Mouse (Mus musculus): ENCODE results near the gene Mymk. TPM values are rescaled to one million over a fixed set of nuclear protein-coding genes. Genes with fewer than 3 reads are reported as not detected.

The Mymk gene
- polyA plus RNA-seq, 1 experiment from 2014 or later, result 0.35 TPM

DNA sequence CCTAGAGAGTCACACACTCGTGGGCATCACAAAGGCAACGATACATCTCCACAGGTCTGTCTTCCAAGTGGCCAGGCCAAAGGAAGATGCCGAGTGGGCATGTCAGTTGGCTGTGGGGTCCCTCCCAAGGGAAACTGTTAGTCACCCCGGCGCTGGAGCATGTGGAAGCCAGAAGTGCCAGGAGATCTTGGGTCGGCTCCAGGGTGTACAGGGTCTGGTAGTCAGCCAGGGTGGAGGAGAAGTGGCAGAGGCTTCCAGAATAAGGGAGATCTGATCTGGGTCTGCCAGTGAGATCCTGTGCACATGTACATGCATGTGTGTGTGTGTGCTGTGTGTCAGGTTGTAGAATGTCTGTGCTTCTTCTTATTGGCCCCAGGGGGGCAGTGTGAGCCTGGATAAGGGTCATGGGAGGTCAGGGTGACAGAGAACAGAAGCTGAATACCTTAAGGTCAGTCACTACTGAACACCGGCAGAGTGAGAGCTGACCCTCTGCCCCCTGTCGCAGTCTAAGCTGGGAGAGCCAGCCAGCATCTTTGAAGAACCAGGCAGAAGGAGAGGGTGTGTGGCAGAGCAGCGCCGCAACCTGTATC is 5.8 kb upstream of the Mymk start:
- H3K27me3 ChIP-seq, result no peaks in the 10 kb centered on the region
- no peak overlapping the region for H3K4me2 ChIP-seq
- peaks cover 29% of the 10 kb centered on the region for H3K4me1 ChIP-seq (replicated peaks)
- H3K9ac ChIP-seq, result no peak overlapping the region
- no peaks in the 10 kb centered on the region for H3K36me3 ChIP-seq
- H3K9me3 ChIP-seq, result no peaks in the 10 kb centered on the region
- 53% methylated on average over 10 of the region's 10 CpGs for WGBS
- no peak overlapping the region for H3K27ac ChIP-seq (replicated peaks)
- no peak for ATAC-seq (ENCODE audit: low FRiP score, low read depth)
- H3K4me3 ChIP-seq, result no peak overlapping the region

DNA sequence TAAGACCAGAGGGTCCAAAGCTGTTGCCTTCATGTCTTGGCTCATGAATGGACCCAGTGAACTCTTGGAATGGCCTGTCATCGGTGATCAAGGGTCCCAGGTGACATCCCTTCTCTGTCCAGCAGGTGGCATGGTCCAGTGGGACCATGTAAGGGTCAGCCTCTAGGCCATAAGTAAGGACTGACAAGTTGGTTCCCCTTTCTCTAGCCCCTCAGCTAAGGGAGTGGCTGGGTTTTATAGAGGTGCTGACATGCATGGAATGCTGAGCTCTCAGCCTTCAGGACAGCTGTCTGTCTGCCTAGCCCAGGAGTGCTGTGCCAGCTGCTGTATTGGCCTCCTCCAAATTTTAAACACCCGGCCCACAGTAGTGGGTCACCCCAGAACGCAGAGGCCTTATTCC is 3.5 kb upstream of the Mymk start:
- H3K4me3 ChIP-seq, result no peak overlapping the region
- peaks cover 39% of the 10 kb centered on the region for H3K4me1 ChIP-seq (replicated peaks)
- no peaks in the 10 kb centered on the region for H3K36me3 ChIP-seq
- no peak overlapping the region for H3K4me2 ChIP-seq
- no peak for ATAC-seq (ENCODE audit: low FRiP score, low read depth)
- H3K27ac ChIP-seq (replicated peaks), result no peak overlapping the region
- 78% methylated on average over 3 of the region's 3 CpGs for WGBS
- no peak overlapping the region for H3K9ac ChIP-seq
- no peaks in the 10 kb centered on the region for H3K27me3 ChIP-seq
- no peaks in the 10 kb centered on the region for H3K9me3 ChIP-seq

DNA sequence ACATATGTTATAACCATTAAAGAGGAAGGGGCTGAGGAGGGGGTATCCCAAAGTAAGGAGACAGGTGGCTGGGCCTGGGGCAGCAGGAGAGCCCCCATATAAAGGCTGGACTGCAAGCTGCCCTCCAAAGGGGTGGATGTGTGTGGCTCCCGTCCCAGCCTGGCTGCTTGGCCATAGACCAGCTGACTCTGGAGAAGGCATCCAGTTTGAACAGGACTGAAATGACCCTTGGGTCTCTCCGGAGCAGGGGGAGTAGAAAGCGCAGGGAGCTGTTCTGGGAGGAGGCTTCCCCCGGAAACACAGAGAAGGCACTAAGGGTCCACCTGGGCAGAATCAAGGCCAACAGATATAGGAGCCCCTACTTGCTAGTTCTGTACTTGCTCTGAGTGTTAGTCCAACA is 2.8 kb upstream of the Mymk start:
- ATAC-seq (ENCODE audit: low FRiP score, low read depth), result no peak
- Histone ChIP-seq H3K36me3 (no peaks in the 10 kb centered on the region), H3K9me3 (no peaks in the 10 kb centered on the region), H3K27ac (replicated peaks) (no peak overlapping the region), H3K4me3 (no peak overlapping the region), H3K27me3 (no peaks in the 10 kb centered on the region), H3K4me2 (no peak overlapping the region), H3K9ac (no peak overlapping the region), H3K4me1 (replicated peaks) (peaks cover 36% of the 10 kb centered on the region)
- WGBS, result 70% methylated on average over 4 of the region's 4 CpGs

DNA sequence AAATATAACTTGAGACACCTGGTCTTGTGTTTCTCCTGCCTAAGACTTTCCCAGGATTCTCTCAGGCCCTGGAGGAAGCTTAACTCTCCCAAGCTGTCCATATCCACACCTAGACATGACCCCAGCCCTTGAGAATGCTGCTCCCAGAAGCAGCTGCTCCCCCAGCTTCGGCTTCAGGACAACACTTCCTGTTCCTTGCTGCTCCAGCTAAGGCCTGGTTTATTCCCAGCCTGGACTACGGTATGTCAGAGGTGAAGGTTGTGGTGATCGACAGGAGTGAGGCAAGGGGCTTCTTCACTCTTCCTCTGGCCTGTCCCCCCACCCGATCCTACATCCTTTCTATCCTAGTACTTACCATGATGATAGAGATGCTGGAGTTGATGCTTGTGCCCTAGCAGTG is 1.4 kb upstream of the Mymk start:
- H3K36me3 ChIP-seq, result no peaks in the 10 kb centered on the region
- peaks cover 22% of the 10 kb centered on the region for H3K4me1 ChIP-seq (replicated peaks)
- no peak overlapping the region for H3K4me3 ChIP-seq
- WGBS, result 78% methylated on average over 4 of the region's 4 CpGs
- no peaks in the 10 kb centered on the region for H3K27me3 ChIP-seq
- no peak overlapping the region for H3K9ac ChIP-seq
- H3K9me3 ChIP-seq, result no peaks in the 10 kb centered on the region
- no peak overlapping the region for H3K27ac ChIP-seq (replicated peaks)
- no peak for ATAC-seq (ENCODE audit: low FRiP score, low read depth)
- no peak overlapping the region for H3K4me2 ChIP-seq

DNA sequence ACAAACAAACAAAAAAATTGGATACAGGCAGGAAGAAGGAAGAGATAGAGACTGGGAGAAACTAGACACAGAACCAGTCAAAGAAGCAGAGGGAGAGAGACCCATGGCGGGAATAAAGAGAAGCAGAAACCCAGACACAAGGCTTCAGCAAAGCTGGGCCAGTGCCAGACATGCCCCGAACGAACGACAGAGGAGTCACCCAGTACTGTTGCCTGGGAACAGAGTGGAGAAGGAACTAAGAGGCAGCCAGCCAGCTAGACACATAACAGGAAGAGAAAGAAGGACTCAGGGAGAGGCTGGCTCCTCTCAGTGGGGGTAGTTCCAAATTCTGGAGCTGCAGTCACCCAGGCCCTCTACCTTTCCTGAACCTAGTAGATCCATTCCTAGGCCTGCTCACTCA is 842 bp downstream of the Mymk start:
- no peak overlapping the region for H3K9ac ChIP-seq
- WGBS, result 19% methylated on average over 4 of the region's 4 CpGs
- no peaks in the 10 kb centered on the region for H3K36me3 ChIP-seq
- H3K4me1 ChIP-seq (replicated peaks), result peaks cover 16% of the 10 kb centered on the region
- no peaks in the 10 kb centered on the region for H3K9me3 ChIP-seq
- no peak overlapping the region for H3K4me2 ChIP-seq
- no peak overlapping the region for H3K4me3 ChIP-seq
- no peaks in the 10 kb centered on the region for H3K27me3 ChIP-seq
- H3K27ac ChIP-seq (replicated peaks), result peak overlapping the region; percentile 34; the same call in 1 of the 2 replicates
- peak; percentile 68; the same call in 1 of the 2 replicates for ATAC-seq (ENCODE audit: low FRiP score, low read depth)

DNA sequence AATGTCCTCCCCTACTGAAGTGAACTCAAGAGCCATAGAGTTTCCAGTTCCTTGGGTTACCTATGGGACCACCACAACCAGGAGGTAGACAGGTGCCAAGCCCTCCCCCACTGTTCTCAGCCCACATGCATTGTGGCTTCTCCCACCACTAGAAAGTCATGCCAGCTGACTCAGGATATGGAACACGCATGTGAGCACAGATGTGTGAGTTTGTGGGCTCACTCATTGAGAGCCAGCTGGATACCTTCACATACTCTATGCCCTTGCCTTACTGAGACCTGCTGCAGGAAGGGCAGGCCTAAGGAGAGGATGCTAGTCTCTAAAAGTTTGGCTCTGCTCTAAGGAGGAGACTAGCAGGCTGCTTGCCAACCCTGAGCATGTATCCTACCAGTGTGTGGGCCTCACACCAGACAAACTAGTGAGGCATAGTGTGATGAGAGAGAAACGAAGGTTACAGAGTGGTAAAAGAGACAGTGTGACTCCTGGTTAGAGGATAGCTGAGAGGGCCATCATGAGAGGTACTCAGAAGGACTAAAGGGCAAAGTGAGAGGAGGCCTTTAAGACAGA is 1.6 kb downstream of the Mymk start:
- Histone ChIP-seq H3K4me3 (no peak overlapping the region), H3K27ac (replicated peaks) (no peak overlapping the region), H3K9me3 (no peaks in the 10 kb centered on the region), H3K4me2 (no peak overlapping the region), H3K9ac (no peak overlapping the region), H3K27me3 (no peaks in the 10 kb centered on the region), H3K4me1 (replicated peaks) (peaks cover 16% of the 10 kb centered on the region), H3K36me3 (no peaks in the 10 kb centered on the region)
- no peak for ATAC-seq (ENCODE audit: low FRiP score, low read depth)
- 69% methylated on average over 2 of the region's 2 CpGs for WGBS

DNA sequence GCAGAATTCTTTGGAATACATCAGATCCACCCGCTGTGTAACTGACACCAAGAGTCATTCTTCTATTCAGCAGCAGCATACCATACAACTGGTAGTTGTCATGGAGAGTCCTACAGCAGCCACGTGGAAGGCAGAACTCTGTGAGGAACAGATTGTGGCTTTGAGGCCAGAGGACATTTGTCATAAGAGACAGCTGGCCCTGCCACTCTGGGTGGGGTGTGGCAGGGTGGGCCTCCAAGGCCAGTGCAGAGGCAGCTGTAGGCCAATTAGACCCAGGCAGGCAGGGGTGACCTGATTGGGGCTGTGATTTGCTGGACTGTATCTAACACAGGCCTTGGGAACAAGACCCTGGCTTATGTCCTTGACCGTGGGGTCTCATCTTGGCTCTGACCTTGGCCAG is 2.3 kb downstream of the Mymk start:
- no peak overlapping the region for H3K27ac ChIP-seq (replicated peaks)
- peaks cover 16% of the 10 kb centered on the region for H3K4me1 ChIP-seq (replicated peaks)
- no peaks in the 10 kb centered on the region for H3K36me3 ChIP-seq
- WGBS, result 30% methylated on average over 3 of the region's 3 CpGs
- H3K4me2 ChIP-seq, result no peak overlapping the region
- no peaks in the 10 kb centered on the region for H3K9me3 ChIP-seq
- no peak overlapping the region for H3K9ac ChIP-seq
- ATAC-seq (ENCODE audit: low FRiP score, low read depth), result peak; percentile 40; the same call in 1 of the 2 replicates
- no peaks in the 10 kb centered on the region for H3K27me3 ChIP-seq
- no peak overlapping the region for H3K4me3 ChIP-seq

DNA sequence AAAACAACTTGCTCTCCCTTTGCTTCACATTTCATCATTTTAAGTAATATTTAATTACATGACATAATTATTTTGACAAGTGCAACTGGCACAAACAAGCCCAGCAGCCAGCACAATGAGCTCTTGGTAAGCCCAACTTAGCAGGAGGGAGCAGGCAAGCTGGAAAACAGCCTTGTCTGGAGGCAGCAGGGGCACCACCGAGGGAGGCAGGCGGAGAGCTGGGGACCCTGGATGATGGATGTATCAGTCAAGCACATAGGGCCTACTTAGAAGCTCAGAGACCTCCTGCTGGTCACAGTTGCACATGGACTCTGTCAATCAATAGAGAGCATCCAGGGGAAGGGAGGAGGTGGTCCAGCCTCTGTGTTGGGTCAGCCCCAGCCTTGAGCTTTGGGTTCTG is 4.0 kb downstream of the Mymk start:
- no peak overlapping the region for H3K4me3 ChIP-seq
- H3K9ac ChIP-seq, result no peak overlapping the region
- ATAC-seq (ENCODE audit: low FRiP score, low read depth), result no peak
- 14% methylated on average over 2 of the region's 2 CpGs for WGBS
- peaks cover 16% of the 10 kb centered on the region for H3K4me1 ChIP-seq (replicated peaks)
- no peaks in the 10 kb centered on the region for H3K27me3 ChIP-seq
- H3K36me3 ChIP-seq, result no peaks in the 10 kb centered on the region
- no peak overlapping the region for H3K27ac ChIP-seq (replicated peaks)
- no peak overlapping the region for H3K4me2 ChIP-seq
- no peaks in the 10 kb centered on the region for H3K9me3 ChIP-seq

DNA sequence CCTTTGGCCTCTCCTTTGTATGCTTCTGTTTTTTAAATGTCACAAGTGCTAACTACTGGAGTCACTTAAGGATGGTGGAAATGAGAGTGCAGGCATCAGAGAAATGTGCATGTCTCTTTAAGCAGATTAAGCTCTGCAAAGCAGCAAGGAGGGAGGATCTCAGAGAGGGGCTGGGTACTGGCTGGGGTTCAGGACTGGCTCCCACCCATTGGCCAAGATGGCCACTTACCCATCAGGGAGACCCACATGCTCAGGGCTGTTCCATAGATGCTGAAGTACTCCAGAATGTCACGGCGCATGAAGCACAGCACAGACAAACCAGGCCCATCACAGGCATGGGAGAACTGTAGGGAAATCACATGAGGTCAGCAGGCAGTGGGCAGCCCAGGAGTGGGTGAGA is 4.9 kb downstream of the Mymk start:
- Histone ChIP-seq H3K9me3 (no peaks in the 10 kb centered on the region), H3K4me3 (no peak overlapping the region), H3K27me3 (no peaks in the 10 kb centered on the region), H3K4me1 (replicated peaks) (peaks cover 16% of the 10 kb centered on the region), H3K27ac (replicated peaks) (no peak overlapping the region), H3K4me2 (no peak overlapping the region), H3K9ac (no peak overlapping the region), H3K36me3 (no peaks in the 10 kb centered on the region)
- ATAC-seq (ENCODE audit: low FRiP score, low read depth), result no peak
- 73% methylated on average over 2 of the region's 2 CpGs for WGBS

DNA sequence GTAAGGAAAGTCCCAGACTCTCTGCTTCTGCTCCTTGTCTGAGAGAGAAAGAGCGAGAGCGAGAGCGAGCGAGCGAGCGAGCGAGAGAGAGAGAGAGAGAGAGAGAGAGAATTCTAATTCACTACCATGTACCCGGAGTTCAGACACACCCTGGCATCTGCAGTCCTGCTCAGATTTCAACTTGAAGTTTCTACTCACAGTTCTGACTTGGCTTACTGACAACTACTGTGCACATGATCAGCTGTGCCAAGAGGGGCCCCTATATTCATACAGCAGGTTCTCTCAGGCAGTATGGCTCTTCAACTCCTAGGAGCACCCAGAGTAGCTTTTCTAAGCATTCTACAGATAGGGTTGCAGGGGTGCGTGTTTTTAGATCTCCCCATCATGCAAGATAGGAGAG is 12.8 kb downstream of the Mymk start:
- Histone ChIP-seq H3K36me3 (no peaks in the 10 kb centered on the region), H3K4me1 (replicated peaks) (peaks cover 9% of the 10 kb centered on the region; the same call in 1 of the 2 replicates), H3K4me2 (no peak overlapping the region), H3K9me3 (no peaks in the 10 kb centered on the region), H3K4me3 (no peak overlapping the region), H3K27ac (replicated peaks) (no peak overlapping the region), H3K9ac (no peak overlapping the region), H3K27me3 (no peaks in the 10 kb centered on the region)
- WGBS, result 85% methylated on average over 9 of the region's 9 CpGs
- no peak for ATAC-seq (ENCODE audit: low FRiP score, low read depth)

DNA sequence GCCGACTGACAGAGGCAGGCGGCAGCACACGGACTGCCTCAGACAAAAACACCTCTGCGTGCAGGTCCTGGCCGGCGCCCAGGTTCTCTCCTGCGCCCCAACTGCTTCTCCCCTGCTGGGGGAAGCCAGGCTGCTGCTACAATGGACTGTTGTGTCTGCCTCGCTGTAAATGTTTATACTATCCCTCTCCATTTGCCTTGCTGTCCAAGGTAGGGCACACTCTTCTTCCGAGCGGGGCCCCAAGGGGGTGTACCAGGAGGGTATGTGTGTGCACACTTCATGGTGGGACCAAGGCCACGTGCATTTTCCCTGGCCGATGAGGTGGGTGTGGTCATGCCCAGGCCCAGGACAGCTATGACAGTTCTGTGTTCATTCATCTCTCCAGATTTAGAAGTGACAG is 13.2 kb downstream of the Mymk start:
- Histone ChIP-seq H3K36me3 (no peaks in the 10 kb centered on the region), H3K4me3 (no peak overlapping the region), H3K27ac (replicated peaks) (no peak overlapping the region), H3K4me2 (no peak overlapping the region), H3K9me3 (no peaks in the 10 kb centered on the region), H3K27me3 (no peaks in the 10 kb centered on the region), H3K9ac (no peak overlapping the region), H3K4me1 (replicated peaks) (peaks cover 9% of the 10 kb centered on the region; the same call in 1 of the 2 replicates)
- ATAC-seq (ENCODE audit: low FRiP score, low read depth), result no peak
- WGBS, result 51% methylated on average over 12 of the region's 12 CpGs

DNA sequence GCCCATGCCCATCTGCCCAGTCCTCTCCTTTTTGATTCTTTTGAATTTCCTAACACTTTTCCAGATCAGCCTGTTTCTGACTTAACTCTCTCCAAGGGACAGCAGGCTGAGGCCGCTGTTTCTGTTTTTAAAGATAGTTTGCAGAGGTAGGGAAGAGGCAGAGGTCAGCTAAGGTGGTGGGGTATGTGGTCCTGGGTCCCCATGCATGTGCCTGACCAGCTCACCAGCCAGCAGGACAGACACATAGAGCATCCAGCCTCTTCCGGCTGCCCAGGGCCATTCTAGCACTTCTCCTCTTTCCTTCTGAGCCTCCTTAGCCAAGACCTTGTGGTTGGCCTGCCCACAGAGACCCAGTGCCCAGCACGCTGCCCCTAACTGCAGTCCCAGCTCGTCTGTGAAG is 13.7 kb downstream of the Mymk start:
- no peak overlapping the region for H3K4me3 ChIP-seq
- no peaks in the 10 kb centered on the region for H3K9me3 ChIP-seq
- H3K4me1 ChIP-seq (replicated peaks), result peaks cover 9% of the 10 kb centered on the region; the same call in 1 of the 2 replicates
- no peaks in the 10 kb centered on the region for H3K27me3 ChIP-seq
- H3K27ac ChIP-seq (replicated peaks), result no peak overlapping the region
- H3K4me2 ChIP-seq, result no peak overlapping the region
- no peak overlapping the region for H3K9ac ChIP-seq
- H3K36me3 ChIP-seq, result no peaks in the 10 kb centered on the region
- ATAC-seq (ENCODE audit: low FRiP score, low read depth), result no peak
- 64% methylated on average over 4 of the region's 4 CpGs for WGBS

DNA sequence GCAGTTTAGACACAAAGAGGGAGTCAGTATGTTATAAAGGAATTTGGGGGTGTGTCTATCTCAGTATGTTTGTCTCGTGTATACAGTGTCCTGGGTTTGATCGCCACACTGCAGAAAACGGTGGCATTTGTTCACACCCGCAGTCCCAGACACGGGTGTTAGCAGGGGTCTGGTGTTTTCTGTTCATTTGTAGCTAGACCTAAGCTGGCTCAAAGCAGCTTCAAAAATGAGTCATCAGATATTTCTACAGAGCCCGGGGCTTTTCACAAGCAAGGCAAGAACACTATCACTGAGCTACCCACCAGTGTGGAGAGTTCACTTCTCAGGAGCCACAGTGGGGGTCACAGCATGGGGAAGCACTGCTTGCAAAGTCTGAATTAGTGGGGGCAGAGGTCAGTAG is 22.6 kb downstream of the Mymk start:
- H3K4me1 ChIP-seq (replicated peaks), result no peaks in the 10 kb centered on the region
- 40% methylated on average over 6 of the region's 6 CpGs for WGBS
- H3K9ac ChIP-seq, result no peak overlapping the region
- H3K4me2 ChIP-seq, result no peak overlapping the region
- no peaks in the 10 kb centered on the region for H3K27me3 ChIP-seq
- ATAC-seq (ENCODE audit: low FRiP score, low read depth), result no peak
- H3K9me3 ChIP-seq, result no peaks in the 10 kb centered on the region
- H3K36me3 ChIP-seq, result no peaks in the 10 kb centered on the region
- H3K4me3 ChIP-seq, result no peak overlapping the region
- no peak overlapping the region for H3K27ac ChIP-seq (replicated peaks)

All from hindbrain, embryonic 15.5 days (tissue).